Mouse (Mus musculus) urinary bladder, adult 18-20 months (tissue): ENCODE results near the gene Btn1a1.

ENCODE experiments used
- DNase-seq, 2 experiments: peaks; one replicate each; pipeline ENCODE4 v3.0.0; 2022; ENCODE audit warnings: low spot score in 2 of 2, mixed read lengths in 2 of 2

The Btn1a1 gene

DNA sequence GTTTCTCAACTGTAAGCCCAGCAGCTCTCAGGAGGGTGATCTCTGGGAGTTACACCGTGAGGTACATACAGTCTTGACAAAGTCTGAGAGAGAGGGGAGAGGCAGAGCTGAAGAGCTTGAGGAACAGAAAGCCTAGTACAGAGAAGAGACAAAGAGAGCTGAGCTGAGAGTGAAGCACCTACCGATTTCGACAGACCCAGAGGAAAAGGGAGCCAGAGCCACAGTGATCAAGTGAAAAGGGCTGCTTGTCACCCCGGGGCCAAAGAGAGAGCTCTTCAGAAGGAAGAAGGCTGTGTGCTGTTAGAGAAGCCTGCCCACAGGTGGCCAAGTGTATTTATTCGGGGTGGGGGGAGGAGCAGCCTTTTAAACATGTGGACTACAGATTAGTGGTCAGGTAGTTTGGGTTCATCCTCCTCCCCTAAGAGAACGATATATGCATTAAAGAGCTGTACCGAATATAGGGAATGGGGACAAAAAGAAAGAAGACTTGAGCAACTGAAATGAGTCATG, at the start of gene Btn1a1:
Btn1a1 (minus strand) TSS at position 302 of the 510 bp plus-strand sequence.
- DNase-seq, result no peak

DNA sequence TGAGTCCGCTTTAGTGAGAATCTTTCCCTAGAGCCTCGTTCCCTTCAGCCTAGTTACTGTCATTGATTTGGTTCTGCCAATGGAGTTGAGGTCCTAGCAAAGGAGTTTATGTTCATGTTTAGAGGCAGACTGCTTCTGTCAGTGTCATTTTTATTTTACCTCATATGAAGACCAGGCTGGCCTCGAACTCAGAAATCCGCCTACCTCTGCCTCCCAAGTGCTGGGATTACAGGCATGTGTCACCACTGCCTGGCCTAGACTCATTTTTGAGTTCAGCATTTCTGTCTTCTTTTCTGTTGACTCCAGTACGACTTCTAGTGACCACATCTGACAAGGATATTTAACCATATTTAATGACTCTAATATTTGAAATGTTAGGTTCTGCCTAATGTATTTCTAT, 49.6 kb upstream of the Btn1a1 start:
- no peak for DNase-seq

DNA sequence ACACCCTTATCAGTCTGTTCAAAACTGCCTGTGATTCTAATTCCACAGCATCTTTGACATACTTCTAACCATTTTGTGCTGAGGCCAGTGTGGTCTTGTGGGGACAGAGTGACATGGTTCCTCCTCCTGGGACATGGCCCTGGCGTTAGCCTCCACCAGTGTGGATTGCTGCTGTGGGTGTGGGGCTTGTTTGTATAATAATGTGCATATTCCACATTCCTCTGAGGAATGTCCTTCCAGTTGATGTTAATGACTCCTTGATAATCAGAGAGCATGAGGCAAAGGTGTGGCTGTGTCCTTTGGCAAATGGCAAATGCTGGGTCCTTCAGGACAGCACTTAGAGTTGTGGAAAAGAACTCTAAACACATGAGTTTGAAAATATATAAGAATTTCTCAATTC, 47.8 kb upstream of the Btn1a1 start:
- DNase-seq, result no peak

DNA sequence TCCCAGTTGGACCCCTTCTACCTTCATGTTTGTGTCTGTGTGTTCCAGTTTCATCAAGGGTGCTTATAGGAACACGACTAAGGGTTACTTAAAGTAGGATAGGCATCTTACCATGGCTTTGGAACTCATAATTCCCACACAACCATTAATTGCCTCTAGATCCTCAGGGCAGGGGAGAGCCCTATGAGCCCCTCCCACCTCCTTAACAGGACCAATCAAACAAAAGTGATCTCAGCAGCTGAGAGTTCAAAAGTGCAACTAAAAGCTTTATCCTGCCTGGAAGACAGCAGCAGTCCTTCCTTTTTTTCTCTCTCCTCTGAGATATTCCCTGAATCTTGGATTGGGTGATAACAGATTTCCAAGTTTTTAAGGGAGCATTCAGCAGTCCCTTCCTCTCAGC, 44.4 kb upstream of the Btn1a1 start:
- no peak for DNase-seq

DNA sequence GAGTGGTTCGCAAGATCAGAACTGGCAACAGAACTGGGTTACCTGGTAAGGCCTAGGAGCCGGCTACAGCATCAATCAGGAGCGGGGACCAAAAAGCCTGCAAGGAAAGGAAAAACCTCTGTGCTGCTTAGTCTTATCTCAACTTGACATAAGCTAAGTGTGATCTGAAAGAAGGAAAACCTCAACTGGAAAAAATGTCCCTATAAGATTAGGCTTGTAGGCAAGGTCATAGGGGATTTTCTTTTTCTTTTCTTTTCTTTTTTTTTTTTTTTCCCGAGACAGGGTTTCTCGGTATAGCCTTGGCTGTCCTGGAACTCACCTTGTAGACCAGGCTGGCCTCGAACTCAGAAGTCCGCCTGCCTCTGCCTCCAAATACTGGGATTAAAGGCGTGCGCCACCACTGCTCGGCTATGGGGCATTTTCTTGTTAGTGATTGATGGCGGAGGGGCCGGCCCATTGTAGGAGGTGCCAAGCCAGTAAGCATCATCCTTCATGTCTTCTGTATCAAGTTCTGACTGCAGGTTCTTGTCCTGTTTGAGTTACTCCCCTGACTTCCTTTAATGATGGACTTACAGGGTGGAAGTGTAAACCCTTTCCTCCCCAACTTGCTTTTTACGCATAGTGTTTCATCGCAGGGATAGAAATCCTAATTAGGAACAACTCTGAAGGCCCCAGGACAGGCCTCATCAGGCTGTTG, 41.3 kb upstream of the Btn1a1 start:
- DNase-seq, result no peak

DNA sequence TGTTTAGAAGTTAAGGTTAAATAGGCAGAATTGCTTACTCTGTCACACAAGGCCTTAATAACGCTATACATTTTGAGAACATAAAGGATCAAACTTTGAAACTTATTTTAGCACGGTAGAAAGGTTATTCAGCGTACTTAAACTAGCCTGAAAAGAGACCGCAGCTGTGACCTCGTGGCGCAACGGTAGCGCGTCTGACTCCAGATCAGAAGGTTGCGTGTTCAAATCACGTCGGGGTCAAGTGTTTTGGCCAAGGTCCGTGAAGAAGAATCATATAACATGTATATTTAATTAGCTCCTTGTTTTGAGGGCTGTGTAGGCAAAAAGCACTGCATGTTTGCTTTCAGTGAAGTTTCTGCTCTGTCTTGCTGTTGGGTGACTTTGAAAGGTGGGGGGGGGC, 40.6 kb upstream of the Btn1a1 start:
- no peak for DNase-seq

DNA sequence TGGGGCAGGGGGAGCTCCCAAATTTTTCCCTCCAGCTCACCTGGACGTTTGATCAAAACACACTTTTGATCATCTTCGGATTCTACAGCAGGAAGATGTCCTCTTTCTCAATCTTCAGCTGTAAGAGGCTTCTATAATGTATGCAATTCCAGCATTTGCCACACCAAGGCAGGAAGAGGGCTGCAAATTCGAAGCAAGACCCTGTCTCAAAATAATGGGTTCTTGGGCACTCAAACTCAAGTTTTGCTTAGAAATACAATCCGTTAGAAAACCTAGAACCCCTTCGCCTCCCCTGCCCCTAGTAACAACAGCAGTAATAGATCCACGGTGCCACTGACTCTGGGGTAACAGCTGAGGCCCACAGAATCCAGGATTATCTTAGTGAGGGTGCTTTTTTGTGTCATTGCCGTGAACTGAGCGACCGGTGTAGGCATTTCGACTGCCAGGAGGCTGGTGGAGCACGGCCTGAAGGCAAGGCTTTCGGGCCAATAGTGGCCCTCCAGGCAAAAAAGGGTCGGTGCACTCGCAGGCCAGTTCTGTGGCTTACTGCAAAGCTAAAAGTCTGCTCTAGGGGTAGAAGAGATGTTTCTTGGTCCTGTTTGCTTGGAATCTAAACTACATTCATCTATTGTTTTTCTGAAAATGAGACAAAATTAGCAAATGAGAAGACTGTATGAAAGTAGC, 40.1 kb upstream of the Btn1a1 start:
- no peak for DNase-seq

DNA sequence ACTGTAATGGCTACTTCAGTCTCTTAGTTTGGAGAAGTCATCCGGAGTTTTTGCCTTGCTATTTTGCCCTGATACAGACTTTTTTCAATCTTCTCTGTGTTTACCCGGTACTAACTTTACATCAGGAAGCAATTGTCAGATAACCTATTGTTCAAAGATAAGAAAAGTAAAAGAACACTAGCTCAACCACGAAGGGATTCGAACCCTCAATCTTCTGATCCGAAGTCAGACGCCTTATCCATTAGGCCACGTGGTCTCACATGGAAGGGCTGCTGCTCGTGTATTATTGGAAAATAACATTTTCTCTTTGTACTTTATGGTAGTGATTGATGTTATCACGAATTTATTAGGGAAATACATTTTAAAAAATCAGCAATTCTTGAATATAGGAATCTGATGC, 38.1 kb upstream of the Btn1a1 start:
- no peak for DNase-seq

DNA sequence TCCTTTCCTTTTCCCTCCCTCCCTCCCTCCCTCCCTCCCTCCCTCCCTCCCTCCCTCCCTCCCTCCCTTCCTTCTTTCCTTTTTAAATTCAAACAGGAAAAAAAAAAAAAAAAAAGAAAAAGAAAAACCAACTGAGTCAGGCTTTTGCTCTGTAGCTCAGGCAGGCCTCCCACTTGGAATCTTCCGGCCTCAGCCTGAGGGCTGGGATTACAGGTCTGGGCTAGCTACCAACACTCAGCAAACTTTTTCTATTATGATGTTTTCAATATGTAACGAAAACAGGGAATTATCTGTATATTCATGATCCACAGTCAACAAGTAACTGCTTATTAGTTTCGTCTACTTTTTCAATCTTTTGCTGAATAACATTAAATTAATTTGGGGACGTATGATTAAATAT, 37.2 kb upstream of the Btn1a1 start:
- no peak for DNase-seq

DNA sequence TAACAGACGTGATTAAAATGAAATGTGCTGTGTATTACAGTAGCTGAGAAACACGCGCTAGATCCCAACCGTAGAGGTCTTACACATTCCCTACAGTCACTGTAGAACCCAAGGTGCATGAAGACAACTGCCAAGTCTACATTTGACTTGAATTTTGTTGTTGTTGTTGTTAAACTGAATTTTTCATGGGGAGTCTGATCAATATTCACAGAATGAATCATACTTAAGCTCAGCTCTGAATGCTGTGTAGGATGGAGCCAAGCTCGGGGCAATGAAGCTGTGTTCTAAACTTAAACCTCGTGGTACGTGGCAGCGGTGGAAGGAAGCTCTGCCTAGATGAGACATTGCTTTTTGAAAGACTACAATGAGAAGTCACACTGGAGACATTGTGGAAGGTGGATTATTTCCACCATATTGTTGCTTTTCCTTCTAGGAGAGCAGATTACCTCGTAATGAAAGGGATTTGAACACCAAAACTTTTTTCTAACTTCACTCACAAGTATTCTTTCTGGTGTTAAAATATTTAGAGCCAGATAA, 36.4 kb upstream of the Btn1a1 start:
- DNase-seq, result no peak

DNA sequence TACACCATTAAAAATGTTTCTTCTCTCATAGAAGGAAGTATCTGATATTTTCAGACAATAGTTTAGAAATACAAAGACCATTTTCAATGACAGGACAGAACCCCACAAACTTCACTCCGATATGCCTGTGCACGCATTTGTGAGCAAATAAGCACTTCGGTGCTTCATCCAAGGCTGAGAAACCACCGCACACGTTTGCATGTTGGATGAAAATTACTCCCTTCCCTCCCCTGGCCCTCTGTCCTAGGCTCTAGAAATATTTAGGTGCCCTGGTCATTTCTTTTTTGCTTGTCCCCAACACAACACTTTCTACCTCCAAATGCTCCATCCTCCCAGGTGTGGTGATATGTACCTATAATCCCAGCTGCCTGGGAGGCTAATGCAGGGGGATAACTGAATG, 35.8 kb upstream of the Btn1a1 start:
- no peak for DNase-seq

DNA sequence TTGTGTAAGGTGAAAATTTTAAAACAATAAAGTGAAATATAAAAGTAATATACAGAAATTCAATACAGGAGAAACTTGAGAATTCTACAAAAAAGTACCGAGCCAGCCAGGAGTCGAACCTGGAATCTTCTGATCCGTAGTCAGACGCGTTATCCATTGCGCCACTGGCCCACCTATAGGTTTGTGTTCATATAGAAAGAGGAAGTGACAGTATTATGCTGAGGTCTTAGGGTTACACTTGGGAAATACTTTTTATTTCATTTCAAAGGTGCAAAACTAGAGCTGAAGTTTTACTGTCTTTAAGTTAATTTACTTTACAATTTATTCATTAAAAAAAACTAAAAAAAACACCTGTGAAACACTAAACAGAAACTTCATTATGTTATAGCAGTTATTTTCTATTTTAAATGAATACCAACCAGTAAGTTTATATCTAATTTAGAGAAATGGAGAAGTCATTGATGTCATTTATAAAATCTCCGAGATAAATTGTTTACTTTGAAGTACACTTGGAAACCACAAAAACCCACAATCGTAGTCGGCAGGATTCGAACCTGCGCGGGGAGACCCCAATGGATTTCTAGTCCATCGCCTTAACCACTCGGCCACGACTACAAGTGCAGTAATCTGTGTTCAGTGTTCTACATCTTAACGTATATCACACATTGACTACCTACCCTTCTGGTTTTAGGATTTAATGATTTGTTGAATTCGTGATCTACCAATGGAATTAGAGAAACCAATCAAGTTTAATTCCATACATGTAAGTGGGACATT, 34.9 kb upstream of the Btn1a1 start:
- no peak for DNase-seq

DNA sequence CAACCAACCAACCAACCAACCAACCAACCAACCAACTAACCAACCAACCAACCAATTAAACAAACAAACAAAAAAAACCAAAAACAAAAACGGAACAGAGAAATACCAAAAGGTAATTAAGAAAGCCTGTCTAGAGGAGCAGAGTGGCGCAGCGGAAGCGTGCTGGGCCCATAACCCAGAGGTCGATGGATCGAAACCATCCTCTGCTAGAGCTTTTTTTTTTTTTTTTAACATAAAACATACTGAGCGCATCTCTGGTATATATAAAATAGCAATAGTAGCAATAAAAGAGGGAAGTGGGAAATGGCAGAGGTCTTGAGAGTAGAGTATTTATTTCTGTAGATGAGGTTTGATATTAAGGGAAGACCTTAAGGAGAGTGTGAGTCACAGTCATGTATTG, 34.2 kb upstream of the Btn1a1 start:
- DNase-seq, result no peak

DNA sequence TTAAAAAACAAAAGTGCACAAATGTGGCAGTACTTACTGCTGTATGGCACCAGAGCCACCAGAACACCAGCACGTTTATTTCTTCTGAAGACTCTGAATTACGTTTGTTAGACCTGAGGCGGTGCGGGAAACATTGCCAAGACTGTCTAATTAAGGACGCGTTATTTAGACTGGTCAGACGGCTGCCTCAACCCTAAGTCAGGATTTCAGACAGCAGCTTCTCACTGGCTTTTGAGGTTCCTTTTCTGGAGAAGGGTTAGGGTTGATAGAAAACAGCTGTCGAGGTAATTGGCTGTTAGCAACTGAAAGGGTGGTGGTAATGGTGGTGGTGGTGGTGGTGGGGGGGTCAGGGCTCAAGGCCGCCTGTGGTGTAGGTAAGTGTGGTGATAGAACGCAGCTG, 33.0 kb upstream of the Btn1a1 start:
- DNase-seq, result no peak

DNA sequence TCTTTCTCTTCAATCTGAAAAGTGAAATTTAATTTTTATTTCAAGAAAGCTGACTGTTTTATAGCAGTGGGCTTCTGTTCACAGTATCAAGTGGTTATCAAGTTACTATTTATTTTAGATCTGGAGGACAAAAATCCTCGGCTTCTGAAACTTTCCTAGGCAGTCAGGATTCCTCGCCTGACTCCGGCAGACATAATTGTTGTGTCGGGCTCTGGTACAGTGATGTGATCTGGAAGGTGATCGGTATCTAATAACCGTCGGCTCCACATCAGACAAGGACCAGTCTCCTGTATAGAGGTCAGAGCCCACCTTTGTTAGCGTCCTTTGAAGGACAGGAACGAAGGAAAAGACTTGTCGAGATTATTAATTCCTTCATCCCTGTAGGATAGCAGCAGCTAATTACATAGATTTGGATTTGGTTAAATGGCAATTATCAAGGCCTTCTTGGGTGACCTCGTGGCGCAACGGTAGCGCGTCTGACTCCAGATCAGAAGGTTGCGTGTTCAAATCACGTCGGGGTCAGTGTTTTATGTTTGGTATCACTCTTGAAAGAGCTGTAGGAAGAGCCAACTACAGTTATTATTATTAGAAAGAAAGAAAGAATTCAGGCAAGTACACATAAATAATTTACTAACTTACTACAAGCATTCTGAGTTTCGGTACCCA, 32.1 kb upstream of the Btn1a1 start:
- DNase-seq, result no peak

DNA sequence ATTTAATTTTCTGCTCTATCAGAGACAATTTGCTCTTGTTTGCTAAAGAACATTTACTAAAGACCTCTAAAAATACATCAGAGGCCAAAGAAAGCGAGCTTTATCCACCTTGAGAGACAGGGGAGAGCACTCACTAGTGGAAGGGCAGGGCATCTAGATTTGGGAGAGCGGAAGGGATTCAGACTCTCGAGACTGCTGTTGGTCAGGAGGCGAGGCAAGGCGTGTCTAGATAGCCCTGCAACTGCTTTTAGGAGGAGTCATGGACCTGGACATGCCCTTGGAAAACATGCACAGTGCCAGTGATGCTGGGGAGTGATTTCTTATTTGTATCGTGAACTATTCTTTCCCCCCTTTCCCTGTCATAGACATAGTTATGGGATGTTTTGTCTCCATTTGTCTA, 29.8 kb upstream of the Btn1a1 start:
- no peak for DNase-seq

DNA sequence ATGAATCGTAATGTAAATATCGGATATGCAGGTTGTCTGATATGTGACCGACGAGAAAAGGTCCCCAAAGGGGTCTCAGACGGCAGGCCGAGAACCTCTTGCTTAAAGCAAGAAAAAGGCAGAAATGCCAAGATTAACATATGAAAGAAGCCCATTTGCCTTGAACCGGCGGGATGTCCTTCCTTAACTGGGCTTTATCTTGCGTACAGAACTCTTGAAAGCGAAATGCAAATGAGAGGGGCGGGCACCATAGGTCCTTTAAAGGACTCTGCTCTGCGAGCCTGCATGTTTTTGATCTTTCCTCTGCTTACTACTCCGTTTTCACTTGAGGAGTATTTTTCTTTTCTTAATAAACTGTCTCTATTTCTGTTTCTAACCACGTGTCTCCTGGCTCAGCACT, 26.3 kb upstream of the Btn1a1 start:
- no peak for DNase-seq

DNA sequence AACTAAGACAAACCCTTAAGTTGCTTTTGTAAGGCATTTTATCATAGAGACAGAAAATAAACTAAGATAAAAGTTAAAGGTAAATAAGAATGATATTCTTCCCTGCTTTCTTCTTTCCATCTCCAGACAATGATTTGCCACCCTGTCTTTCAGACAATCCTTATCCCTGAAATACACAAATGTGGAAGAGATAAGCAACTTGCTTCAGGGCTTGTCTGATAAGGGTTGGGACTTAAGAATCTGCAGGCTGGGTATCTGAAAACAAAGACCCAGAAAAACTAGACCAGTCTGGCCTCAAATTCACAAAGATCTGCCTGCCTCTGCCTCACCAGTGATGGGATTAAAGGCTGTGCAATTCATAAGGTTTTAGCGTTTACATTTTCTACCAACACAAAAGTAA, 25.6 kb upstream of the Btn1a1 start:
- DNase-seq, result no peak

DNA sequence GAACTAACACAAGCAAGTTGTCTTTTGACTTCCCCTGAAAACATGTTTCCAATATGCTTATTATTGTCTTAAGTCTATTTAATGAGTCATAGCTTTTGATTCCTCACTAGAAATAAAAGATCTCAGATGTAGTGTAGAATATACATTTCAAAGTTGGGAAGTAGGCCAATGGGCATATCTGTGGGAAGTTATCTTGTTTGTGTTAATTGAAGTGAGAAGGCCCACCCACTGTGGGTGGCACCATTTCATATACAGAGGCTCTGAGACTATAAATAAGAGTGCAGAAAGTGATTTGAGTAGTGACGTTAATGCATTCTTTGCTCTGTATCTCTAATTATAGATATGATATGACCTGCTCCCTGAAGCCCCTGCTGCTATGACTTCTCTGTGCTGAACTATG, 25.2 kb upstream of the Btn1a1 start:
- DNase-seq, result no peak

DNA sequence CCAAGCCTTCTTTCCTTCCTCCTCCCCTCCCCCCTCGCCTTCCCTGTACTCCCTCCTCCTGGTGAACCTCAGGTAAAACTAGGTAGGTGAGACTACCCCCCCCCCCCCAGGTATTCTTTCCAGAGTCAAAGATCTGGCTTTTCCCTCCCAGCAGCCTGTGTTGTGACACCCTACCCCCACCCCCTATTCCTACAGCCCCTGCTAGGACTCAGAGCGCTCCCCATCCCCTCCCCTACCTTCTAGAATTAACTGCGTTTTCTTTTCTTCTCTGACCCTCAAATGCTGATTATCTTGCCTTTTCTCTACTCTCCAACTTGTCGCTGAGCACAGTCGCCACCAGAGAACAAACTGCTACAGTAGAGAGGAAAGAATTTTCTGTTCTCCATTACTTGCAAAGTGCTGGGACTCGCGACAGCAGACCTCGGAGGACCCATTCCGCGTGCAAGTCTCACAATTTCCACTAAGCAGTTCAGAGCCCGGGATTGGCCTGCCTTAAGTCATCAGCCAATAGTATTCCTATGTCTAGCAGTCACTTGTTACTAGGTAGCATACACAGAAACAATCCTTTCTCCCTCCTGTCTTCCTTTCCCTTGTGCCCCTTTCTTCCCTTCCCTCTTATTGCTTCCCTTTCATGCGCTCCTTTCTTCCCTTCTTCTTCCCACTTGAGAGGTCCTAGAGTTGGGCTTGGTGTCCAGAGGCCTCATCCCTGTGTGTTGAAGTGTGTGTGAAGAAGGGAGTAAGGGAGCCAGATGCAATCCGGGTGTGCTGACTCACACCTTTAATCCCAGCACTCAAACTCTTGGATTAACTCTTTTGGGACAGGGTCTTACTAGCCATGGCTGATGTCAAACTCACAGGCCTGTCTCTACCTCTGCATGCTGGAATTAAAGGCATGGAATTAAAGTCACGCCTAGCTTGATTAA, 23.0 kb upstream of the Btn1a1 start, which contains the start of gene Btn2a2:
Btn2a2 (minus strand) TSS at position 458 of the 923 bp plus-strand sequence.
- DNase-seq, result peak; percentile 23 to 25

DNA sequence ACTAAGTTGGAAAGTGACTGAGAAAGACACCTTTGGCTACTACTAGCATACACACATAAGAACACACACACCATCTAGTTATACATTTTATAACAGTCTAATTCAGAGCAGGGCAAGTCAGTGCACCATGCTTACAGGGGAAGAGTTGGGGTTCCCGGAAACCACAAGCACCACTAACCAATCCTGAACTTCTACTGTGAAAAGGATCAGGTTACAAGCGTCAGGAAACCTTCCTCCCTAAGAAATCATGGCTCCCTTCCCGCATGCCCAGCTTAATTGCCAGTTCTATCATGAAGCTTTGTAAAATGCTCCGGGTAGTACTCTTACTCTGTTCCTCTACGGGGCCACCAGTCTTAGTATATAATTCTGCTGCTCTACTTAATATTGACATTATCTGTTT, 19.6 kb upstream of the Btn1a1 start:
- no peak for DNase-seq
